Mouse (Mus musculus) spleen, adult 2 months (tissue): ENCODE results near the gene Prickle1.

Experiments used
- CTCF ChIP-seq: fragments of 200-500 bp; IDR thresholded peaks from 2 replicates; pipeline ENCODE4 v1.5.1; 2011; ENCODE audit warnings: mild to moderate bottlenecking, inconsistent platforms; ENCODE audit not compliant: insufficient read depth, insufficient read length, insufficient replicate concordance; ENCODE audit errors: extremely low read depth
- POLR2A ChIP-seq: fragments of 200-500 bp; IDR thresholded peaks from 2 replicates; pipeline ENCODE4 v1.6.1; 2011; ENCODE audit warnings: low read depth, low read length, inconsistent platforms

- TF ChIP-seq POLR2A (no peak), CTCF (no peak)
Observed at GRCm38 (mm10) chr15:93636976-93637375, 41.3 kb upstream of the Prickle1 start.
